Mouse (Mus musculus): ENCODE measurements around the gene Gm49340. TPM values are rescaled to one million over a fixed set of nuclear protein-coding genes. Genes with fewer than 3 reads are reported as not detected.

Gene Gm49340
- total RNA-seq, 1 experiment from 2014 or later, result not detected

DNA sequence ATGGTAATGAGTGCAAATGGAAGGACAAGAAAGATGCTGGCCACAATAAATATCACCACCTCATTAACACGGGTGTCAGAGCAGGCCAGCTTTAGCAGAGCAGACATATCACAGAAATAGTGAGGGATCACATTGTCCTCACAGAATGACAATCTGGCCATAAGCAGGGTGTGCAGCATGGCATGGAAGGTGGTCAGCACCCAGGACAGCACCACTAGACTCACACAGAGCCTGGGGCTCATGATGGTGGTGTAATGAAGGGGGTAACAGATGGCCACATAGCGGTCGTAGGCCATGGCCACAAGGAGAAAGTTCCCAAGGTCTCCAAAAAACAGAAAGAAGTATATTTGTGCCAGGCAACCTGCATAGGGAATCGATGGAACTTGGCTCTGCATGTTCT lies 65.8 kb downstream of the Gm49340 start:
- ATAC-seq (replicated peaks in 1 of 2; ENCODE audit: insufficient read depth in 1 of 2, low FRiP score in 2 of 2, low TSS enrichment in 1 of 2, low read depth in 1 of 2, poor library complexity in 2 of 2, severe bottlenecking in 2 of 2), result no peak

DNA sequence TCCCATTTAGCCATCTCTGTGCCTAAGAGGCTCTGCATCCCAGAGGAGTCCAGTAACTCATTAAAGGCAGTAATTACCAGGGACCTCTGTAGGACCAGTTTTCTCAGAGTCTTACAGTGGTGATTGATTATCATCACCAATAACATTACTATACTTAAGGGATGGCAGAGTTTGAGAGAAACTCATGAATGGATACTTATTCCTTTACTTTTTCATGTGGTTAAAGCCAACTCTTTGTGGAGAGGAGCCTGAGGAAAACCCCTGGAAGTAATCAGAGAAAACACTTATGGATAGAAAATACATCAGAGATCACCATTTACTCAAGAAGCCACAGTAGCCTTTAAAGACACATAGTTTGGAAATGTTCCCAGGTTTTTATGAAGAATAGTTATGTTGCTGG lies 70.0 kb downstream of the Gm49340 start, which contains the start of gene Olfr1:
Gene Olfr1 (minus strand): TSS at position 101 of the 400 bp plus-strand sequence.
- no peak for ATAC-seq (replicated peaks in 1 of 2; ENCODE audit: insufficient read depth in 1 of 2, low FRiP score in 2 of 2, low TSS enrichment in 1 of 2, low read depth in 1 of 2, poor library complexity in 2 of 2, severe bottlenecking in 2 of 2)

Other genes starting within 250 kb of the Gm49340 start
- 0.13 and 0.30 TPM in 2 replicates for gene Itgae, start 239.2 kb upstream of the Gm49340 start, total RNA-seq (2017)
- gene Haspin, start 191.4 kb upstream of the Gm49340 start, total RNA-seq (2017), result 12.2 and 13.6 TPM in 2 replicates
- not detected in 2 replicates for gene P2rx5, start 169.3 kb upstream of the Gm49340 start, total RNA-seq (2017)
- gene Emc6, start 152.7 kb upstream of the Gm49340 start, total RNA-seq (2017), result 40.5 and 44.5 TPM in 2 replicates
- gene Tax1bp3, start 152.7 kb upstream of the Gm49340 start, total RNA-seq (2017), result 5.3 and 9.7 TPM in 2 replicates
- gene Ctns, start 130.7 kb upstream of the Gm49340 start, total RNA-seq (2017), result 6.6 and 16.3 TPM in 2 replicates
- gene Shpk, start 130.3 kb upstream of the Gm49340 start, total RNA-seq (2017), result 1.9 and 2.7 TPM in 2 replicates
- not detected in 2 replicates for gene Trpv1, start 95.4 kb upstream of the Gm49340 start, total RNA-seq (2017)
- gene Trpv3, start 62.4 kb upstream of the Gm49340 start, total RNA-seq (2017), result not detected in 2 replicates
- gene Aspa, start 145 bp upstream of the Gm49340 start, total RNA-seq (2017), result 12.3 and 17.8 TPM in 2 replicates
- not detected in 2 replicates for gene Spata22, start within 50 bp of the Gm49340 start, total RNA-seq (2017)
- gene Olfr20, start 21.0 kb downstream of the Gm49340 start, total RNA-seq (2017), result not detected in 2 replicates
- gene Olfr376, start 41.5 kb downstream of the Gm49340 start, total RNA-seq (2017), result not detected in 2 replicates
- not detected in 2 replicates for gene Olfr1, start 69.9 kb downstream of the Gm49340 start, total RNA-seq (2017)
- gene Olfr378, start 98.7 kb downstream of the Gm49340 start, total RNA-seq (2017), result not detected in 2 replicates
- not detected in 2 replicates for gene Olfr380, start 127.8 kb downstream of the Gm49340 start, total RNA-seq (2017)
- not detected in 2 replicates for gene Olfr381, start 161.9 kb downstream of the Gm49340 start, total RNA-seq (2017)
- not detected in 2 replicates for gene Olfr382, start 187.5 kb downstream of the Gm49340 start, total RNA-seq (2017)